Mouse (Mus musculus) thymus, postnatal 10 days (tissue): ENCODE measurements around the gene Pdcd11.
"Not testable (repeated sequence)": the region's sequence is repeated elsewhere in the genome, so short reads cannot be mapped to it uniquely, and the experiment has no call there.

ENCODE experiments used
- DNase-seq, 2 experiments: peaks; one replicate each; pipeline ENCODE4 v3.0.0; 2021; ENCODE audit warnings: low spot score in 2 of 2

The Pdcd11 gene

DNA sequence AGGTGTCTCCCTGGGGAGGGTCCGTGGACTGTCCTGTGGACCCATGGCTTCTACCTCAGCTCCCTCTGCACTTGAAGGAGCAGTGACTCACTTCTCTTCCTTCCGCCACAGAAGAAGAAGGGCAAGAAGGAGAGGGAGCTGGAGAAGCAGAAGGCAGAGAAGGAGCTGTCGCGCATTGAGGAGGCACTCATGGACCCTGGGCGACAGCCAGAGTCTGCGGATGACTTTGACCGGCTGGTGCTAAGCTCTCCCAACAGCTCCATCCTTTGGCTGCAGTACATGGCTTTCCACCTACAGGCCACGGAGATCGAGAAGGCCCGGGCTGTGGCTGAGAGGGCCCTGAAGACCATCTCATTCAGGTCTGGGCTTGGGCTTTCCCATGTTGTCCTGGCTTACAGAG lies 37.6 kb downstream of the Pdcd11 start:
- no peak for DNase-seq

DNA sequence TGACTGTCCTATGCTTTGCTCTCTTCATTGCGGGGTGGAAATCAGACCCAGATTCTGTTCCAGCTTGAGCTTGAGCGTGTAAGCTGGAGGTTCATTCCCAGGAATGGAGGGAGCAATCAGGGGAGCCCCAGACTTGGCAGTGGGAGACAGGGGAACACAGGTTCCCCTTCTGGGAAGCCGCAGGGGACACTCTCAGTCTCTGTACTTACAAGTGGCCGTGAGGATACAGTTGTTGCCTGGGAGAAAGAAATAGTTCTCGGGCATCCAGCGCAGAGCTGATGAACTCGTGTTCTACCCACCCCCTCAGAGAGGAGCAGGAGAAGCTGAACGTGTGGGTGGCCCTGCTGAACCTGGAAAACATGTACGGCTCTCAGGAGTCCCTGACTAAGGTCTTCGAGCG lies 38.3 kb downstream of the Pdcd11 start:
- no peak for DNase-seq

GRCm38 (mm10) chr19:47130551-47131125 lies 40.1 kb downstream of the Pdcd11 start:
- no peak for DNase-seq

GRCm38 (mm10) chr19:47133161-47133560 lies 42.6 kb downstream of the Pdcd11 start:
- DNase-seq: no peak

DNA sequence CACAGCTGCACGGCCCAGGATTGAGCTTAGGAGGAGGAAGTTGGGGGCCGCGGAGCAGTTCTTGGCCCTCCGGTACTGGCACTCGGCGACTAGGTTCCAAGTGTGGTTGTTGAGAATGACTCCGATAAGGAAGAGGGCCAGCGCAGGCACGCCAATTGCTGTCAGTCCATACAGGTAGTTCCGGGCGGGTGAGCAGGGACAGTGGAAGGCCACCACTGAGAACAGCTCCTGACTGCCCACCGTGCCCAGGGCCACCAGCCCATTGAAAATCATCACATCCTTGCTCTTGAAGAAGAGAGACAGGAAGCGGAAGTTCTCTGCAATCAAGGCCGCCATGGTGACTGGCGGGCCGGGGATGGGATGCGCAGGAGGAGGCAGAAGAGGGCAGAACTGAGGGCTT lies 45.0 kb downstream of the Pdcd11 start:
- DNase-seq: no peak

- DNase-seq: no peak
Observed at GRCm38 (mm10) chr19:47136170-47136569, 45.6 kb downstream of the Pdcd11 start.

DNA sequence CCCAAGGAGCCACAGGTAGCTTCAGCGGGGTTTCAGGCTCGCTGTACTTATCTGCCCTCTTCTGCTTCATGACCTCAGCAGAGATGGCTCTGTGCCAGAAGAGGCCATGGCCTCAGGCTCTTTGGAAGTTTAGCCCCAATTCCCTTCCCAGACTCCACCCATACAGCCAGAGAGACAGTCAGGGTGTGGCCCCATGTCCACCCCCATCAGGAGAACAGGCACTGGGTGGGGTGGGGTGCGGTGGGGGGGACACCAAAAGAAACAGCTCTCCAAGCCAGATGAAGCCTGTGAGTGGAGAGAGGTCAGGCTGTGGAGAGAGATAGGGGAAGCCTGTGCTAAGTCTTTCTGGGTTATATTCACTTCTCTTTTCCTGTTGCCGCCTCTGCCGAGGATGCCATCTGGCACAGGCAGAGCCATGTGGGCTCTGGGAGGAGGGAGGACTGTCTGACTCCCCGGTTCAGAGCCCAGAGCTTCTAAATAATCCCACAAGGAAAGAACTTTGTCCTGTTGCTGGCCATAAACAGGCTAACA lies 46.5 kb downstream of the Pdcd11 start:
- peak in 1 of 2 experiments; percentile 26 for DNase-seq

DNA sequence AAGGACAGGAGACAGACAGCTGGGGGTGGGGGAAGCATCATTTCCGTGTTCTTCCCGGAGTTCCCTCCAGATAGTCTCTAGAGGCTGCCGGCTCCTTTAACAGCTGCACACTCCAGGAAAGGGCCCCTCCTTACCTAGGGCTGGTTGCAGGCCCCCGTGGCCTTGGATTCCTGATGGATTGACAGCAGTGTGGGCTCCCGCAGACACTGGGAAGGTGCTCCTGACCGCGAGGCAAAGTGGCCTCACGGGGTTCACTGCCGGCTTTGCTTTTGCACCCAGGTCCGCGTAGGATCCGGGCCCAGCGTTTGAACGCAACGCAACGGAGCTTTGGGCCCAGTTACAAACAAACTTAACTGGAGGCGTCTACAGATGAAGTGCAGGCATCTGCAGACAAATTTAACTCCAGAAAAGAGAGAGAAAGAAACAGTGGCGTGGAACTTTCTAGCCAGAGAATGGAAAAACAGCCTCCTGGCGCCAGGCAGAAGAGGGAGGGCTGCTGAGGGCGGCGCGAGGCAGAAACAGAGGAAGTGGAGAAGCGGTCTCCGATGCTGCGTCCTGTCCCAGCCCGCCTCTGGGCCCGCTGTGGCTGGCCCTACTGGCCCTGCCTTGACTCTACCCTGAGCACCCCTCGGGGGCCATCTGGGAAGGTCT lies 47.3 kb downstream of the Pdcd11 start, which contains the start of gene Calhm2:
TSS of gene Calhm2 (minus strand) at position 524 of the 651 bp plus-strand sequence.
- peak; percentile 22 to 49 for DNase-seq

DNA sequence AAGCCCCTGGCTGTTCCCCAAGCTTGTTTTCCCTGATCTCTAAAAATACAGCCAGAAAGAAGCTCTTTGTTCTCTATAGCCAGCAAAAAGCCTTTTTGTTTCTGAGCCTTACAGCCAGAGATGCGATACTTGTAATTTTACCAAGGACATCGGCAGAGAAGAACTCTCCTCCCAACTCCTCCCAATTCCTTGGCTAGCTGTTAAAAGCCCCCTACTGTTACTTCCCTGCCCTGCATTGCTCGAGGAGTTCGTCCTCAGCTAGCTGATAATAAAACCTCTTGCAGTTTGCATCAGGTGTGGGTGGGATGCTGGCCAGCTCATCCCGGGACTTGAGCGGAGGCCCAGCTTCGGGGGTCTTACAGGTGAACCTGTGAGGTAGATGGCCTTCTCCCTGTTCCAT lies 49.0 kb downstream of the Pdcd11 start:
- DNase-seq: not testable (repeated sequence)

DNA sequence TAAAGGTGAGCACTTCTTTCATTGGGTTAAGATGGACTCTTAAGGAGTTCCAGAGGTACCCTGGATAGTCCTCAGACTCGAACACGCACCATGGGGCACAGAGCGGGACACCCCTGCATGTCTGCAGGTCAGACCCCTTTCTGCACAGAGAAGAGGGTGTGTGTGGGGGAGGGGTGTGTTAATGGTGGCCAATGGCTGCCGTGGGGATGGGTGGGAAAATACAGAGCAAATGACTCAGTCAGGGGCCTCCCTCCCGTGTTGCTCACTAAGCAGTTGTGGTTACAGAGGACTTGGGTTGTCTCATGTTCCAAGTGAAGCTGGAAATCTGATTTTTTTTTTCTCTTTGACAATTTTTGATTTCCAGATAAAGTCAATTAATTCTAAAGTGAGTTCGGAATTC lies 51.9 kb downstream of the Pdcd11 start:
- DNase-seq: no peak

DNA sequence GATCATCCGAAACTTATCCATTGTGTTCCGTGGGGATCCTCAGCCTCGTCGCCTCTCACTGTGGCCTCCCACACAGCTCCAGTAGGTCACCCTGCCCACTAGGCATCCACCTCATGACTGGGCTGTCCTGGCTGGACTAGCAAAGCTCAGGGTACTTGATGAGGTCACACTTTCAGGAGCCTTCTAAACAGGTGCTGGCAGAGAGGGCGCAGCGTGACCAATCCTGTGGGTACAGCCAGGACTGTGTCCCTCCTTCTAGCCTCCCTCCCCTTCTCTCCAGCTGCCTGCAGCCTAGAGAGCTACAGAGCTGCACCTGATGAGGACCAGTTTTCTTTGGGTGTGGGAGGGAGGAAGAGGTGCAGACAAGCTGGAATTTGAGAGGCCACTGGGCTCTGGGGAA lies 53.6 kb downstream of the Pdcd11 start, which contains the start of gene Calhm1:
TSS of gene Calhm1 (minus strand) at position 101 of the 400 bp plus-strand sequence.
- no peak for DNase-seq

DNA sequence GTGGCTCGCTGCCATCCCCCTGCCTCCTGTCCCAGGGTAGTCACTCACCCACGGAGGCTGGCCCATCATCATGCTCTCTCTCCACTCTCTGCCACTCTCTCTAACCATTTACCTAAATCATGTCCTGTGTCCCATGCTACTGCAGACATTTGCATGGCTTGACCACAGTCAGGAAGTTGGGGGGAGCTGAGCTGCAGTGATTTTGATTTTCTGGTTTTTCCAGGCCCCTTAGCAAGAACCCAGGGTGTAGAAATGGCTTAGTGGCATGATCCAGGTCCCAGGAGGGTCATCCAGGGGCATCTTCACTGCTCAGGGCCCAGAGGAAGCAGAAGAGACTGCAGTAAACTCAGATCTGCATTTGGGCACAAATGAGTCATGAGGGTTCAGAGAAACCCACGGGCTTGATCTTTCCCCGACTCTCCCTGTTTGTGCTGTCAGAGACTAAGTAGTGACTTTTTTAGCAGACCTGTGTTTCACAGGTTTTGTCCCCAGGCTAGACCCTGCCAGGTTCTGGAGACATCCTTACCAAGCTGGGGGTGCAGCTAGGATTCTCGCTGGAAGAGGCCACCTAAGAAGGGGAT lies 57.8 kb downstream of the Pdcd11 start:
- DNase-seq: no peak

- DNase-seq: no peak
Observed at GRCm38 (mm10) chr19:47149854-47150253, 59.3 kb downstream of the Pdcd11 start.

- DNase-seq: no peak
Observed at GRCm38 (mm10) chr19:47151332-47152061, 60.9 kb downstream of the Pdcd11 start.

- DNase-seq: no peak
Observed at GRCm38 (mm10) chr19:47152062-47152369, 61.4 kb downstream of the Pdcd11 start.

DNA sequence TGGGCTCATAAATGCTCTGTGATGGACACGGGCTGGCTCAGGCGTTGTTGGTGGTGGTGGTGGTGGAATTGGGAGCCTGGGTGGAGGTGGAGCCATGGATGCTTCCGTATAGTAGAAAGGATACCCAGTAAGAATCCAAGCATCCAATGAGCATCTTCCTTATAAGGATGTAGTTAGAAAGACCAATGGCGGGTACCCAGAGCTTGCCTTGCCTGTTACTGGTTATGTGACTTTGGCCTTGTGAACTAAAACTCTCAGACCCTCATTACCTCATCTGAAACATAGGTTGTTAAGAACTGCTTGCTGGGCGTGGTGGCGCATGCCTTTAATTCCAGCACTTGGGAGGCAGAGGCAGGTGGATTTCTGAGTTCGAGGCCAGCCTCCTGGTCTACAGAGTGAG lies 63.2 kb downstream of the Pdcd11 start:
- DNase-seq: no peak

DNA sequence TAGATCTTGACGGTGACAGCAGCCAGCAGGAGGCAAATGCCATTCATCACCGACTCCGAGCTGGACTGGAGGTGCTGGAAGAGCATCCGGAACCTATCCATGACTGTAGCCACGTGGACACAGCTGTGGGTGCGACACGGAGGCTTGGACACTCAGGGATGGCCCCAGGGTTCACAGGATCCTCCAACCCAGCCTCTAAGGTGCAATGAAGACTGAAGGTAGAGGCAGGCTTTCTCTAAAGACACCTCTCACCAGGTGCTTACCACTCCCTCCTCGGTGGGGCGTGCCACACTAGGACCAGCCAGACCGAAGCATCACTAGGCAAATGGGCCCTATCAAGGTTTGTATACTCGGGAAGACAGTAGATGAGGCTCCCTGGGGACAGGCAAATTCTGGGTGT lies 67.1 kb downstream of the Pdcd11 start, which contains the start of gene Calhm3:
TSS of gene Calhm3 (minus strand) at position 101 of the 400 bp plus-strand sequence.
- no peak for DNase-seq

DNA sequence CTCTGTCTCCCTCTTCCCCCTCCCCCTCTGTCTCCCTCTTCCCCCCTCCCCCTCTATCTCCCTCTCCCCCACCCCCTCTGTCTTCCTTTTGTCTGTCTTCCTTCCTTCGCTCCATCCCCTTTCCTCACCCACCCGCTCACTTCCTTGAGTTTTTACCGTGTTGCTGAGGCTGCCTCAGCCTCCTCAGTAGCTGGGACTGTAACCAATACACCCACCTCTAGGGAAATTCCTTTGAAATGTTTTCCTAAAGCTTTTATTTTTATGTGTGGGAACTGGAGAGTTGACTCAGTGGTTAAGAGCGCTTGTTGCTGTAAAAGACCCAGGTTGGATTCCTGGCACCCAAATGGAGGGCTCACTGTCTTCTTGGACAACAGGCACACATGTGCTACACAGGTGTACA lies 71.1 kb downstream of the Pdcd11 start:
- no peak for DNase-seq

GRCm38 (mm10) chr19:47163176-47163744 lies 72.7 kb downstream of the Pdcd11 start:
- DNase-seq: no peak

DNA sequence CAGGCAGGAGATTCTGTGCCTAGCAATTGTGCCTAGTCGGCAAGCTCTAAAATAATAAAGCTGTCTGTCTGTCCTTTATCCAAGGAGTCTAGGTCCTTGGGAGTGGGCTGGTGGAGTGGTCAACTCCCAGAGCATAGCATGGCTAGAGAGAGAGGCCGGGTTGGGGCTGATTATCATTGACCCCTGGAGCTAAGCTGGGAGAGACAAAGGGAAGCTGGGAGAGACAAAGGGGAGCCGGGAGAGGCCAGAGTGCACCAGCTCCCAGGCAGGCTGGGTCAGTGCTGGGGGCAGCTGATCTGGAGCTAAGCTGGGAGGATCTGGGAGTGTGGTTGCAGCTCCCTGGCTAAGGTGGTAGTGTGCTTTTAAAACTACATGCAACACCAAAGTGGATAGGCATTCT lies 76.2 kb downstream of the Pdcd11 start:
- DNase-seq: no peak

DNA sequence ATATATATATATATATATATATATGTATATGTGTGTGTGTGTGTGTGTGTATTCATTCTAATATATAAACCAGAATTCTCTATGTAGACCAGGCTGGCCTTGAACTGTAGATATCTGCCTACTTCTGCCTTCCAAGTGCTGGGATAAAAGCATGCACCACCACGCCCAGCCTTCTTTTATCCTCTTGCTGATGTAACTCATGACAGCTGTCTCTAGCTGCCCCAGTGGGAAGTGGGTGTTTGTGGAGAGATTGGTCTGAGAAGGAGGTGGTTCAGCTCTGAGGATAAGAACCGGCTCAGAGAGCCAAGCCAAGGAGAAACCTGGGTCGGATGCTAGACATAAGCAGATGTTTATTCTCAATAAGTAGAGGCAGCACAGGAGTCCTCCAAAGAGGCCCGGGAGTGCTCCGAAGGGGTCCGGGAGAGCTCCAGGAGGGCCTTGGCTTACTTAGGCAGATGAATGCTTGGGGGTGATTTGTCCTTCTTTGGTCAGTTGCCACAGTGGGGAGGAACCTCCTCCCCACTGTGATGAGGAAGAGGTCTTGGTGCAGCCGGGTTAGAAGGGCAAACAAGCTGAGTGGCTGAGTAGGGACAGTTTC lies 77.1 kb downstream of the Pdcd11 start:
- no peak for DNase-seq

GRCm38 (mm10) chr19:47168223-47168622 lies 77.7 kb downstream of the Pdcd11 start:
- DNase-seq: peak in 1 of 2 experiments; percentile 40
